Mouse (Mus musculus): ENCODE results near the gene Ano1. TPM values are rescaled to one million over a fixed set of nuclear protein-coding genes. Genes with fewer than 3 reads are reported as not detected.

Gene Ano1
- polyA plus RNA-seq, 1 experiment, result 92.3 TPM

GRCm38 (mm10) chr7:144684947-144685346 lies 66.8 kb downstream of the Ano1 start:
- Histone ChIP-seq H3K4me1 (ENCODE audit: control insufficient read depth, insufficient read depth, low read length) (peaks cover 2% of the 10 kb centered on the region; the same call in 1 of the 2 replicates), H3K4me3 (replicated peaks; ENCODE audit: extremely low read depth, low read depth, low read length) (no peak overlapping the region)
- no peak for TF ChIP-seq CTCF (IDR thresholded peaks at IDR 0.05; ENCODE audit: insufficient read depth, low read length)
- TF ChIP-seq POLR2A (IDR thresholded peaks at IDR 0.05; ENCODE audit: borderline replicate concordance, extremely low read depth, low read depth, low read length), result no peak
- WGBS, result 33% methylated on average over 4 of the region's 4 CpGs
- DNase-seq, result no peak

DNA sequence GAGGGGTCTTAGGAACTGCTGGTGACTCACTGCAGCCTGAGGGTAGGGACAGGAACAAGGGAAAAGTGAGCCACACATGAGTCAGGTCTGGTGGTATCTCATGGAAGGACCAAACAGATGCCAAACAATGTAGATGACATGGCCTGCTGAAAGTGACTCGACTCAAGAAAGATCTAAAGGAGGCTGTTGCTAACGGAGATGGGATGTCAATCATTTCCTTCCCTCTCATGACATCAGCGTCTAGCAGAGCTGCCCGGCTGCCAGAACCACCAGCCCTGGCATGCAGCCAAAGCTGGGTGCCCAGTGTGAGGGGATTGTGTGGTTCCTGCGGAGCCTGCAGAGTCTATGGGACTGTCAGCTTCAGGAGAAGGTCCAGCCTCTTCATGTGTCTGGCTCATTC lies 67.3 kb downstream of the Ano1 start:
- Histone ChIP-seq H3K4me3 (replicated peaks; ENCODE audit: extremely low read depth, low read depth, low read length) (no peak overlapping the region), H3K4me1 (ENCODE audit: control insufficient read depth, insufficient read depth, low read length) (peaks cover 2% of the 10 kb centered on the region; the same call in 1 of the 2 replicates)
- TF ChIP-seq CTCF (IDR thresholded peaks at IDR 0.05; ENCODE audit: insufficient read depth, low read length), result no peak
- no peak for TF ChIP-seq POLR2A (IDR thresholded peaks at IDR 0.05; ENCODE audit: borderline replicate concordance, extremely low read depth, low read depth, low read length)
- 4% methylated on average over 5 of the region's 5 CpGs for WGBS
- peak; percentile 34 for DNase-seq

- peaks cover 2% of the 10 kb centered on the region; the same call in 1 of the 2 replicates for H3K4me1 ChIP-seq (ENCODE audit: control insufficient read depth, insufficient read depth, low read length)
- peak; percentile 27 for DNase-seq
- H3K4me3 ChIP-seq (replicated peaks; ENCODE audit: extremely low read depth, low read depth, low read length), result no peak overlapping the region
- TF ChIP-seq POLR2A (IDR thresholded peaks at IDR 0.05; ENCODE audit: borderline replicate concordance, extremely low read depth, low read depth, low read length) (no peak), CTCF (IDR thresholded peaks at IDR 0.05; ENCODE audit: insufficient read depth, low read length) (no peak)
- WGBS, result 59% methylated on average over 5 of the region's 5 CpGs
Measured at GRCm38 (mm10) chr7:144680096-144680495, 71.7 kb downstream of the Ano1 start.

DNA sequence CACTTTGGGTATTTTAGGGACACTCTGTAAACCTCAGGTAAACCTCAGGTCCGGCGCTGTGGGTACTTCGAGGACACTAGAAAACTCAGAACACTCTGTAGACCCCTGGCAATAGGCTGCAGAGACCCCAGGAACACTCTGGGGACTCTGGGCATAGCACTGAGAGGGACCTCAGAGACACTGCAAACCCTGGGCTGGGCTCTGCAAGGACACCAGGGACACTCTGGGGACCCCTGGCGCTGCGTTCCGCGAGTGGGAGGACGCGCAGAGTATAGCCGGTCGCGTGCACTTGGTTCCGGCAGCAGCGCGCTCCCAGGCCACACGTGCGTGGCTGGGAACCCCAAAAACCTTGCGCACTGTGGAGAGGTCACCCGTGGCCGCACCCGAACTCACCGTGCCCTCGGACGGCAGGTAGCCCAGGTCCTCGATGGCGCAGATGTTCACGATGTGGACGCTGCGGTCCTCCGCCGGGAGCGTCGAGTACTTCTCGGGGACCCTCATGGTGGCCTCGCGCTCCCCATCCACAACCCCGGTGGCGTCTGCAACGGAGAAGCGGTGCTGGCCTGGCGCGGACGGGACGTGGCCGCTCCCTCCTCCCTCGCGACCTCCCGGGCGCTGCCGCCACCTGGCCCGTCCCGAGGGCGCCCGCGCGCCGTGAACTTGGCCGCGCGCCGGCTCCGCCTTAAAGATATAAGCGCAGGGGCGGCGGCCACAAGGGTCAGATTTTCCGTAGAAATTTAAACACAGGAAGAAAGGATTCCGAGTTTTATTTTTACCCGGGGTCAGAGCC lies 73.3 kb downstream of the Ano1 start:
- TF ChIP-seq POLR2A (IDR thresholded peaks at IDR 0.05; ENCODE audit: borderline replicate concordance, extremely low read depth, low read depth, low read length) (0 out of 2 replicates have a peak, but pooled peaks have one; percentile 12), CTCF (IDR thresholded peaks at IDR 0.05; ENCODE audit: insufficient read depth, low read length) (no peak)
- WGBS, result 6% methylated on average over 68 of the region's 68 CpGs
- Histone ChIP-seq H3K4me1 (ENCODE audit: control insufficient read depth, insufficient read depth, low read length) (no peaks in the 10 kb centered on the region), H3K4me3 (replicated peaks; ENCODE audit: extremely low read depth, low read depth, low read length) (peak overlapping the region; percentile 63)
- peak; percentile 63 for DNase-seq

DNA sequence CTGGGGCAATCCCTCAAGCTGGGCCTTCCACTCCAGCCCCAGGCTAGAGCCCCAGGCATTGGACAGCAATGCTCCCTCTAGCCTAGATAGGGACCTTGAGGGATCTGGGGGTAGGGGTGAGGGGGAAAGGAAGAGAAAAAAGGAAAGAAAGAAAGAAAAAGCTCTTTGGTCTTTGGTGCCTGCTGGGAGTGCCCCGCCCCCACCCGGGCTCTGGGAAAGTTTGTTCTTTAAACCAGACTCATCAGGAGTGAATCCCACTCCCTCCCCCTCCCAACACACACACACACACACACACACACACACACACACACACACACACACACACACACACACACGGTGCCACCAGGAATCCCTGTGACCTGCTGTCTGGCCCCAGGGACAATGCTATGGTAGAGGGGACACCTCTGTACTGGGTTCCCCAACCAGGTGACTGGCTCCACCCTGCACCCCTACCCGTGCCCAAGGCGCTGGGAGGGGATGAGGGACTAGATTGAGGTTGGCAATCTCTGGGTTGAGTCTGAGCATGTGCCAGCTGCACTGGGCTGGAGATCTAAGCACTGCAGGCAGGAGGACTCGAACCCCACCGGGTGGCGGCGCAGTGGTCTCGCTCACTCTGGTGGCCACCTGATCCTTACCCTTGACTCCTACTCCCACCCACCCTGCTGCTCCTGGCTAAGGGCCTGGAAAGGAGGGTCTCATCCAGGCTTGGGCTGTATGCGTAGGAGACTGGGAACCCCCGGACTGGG lies 74.3 kb downstream of the Ano1 start:
- TF ChIP-seq CTCF (IDR thresholded peaks at IDR 0.05; ENCODE audit: insufficient read depth, low read length), result no peak
- no peak for TF ChIP-seq POLR2A (IDR thresholded peaks at IDR 0.05; ENCODE audit: borderline replicate concordance, extremely low read depth, low read depth, low read length)
- H3K4me1 ChIP-seq (ENCODE audit: control insufficient read depth, insufficient read depth, low read length), result no peaks in the 10 kb centered on the region
- WGBS, result 65% methylated on average over 12 of the region's 12 CpGs
- no peak for DNase-seq
- peak overlapping the region; percentile 8 for H3K4me3 ChIP-seq (replicated peaks; ENCODE audit: extremely low read depth, low read depth, low read length)

DNA sequence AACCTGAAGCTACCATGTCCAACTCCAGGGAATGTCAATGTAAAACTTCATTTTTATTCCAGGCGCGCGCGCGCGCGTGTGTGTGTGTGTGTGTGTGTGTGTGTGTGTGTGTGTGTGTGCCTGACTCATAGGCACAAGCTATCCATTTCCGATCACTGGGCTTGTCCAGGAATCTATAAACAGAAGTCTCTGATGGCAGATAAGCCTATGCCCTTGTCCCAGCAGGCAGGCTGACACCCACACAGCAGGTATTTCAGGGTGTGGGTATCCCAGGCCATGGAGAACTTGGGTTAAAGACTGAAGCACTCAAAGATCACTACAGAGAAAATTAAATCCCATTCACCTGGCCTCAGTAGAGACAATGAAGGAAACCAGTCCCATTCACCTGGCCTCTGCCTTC lies 76.1 kb downstream of the Ano1 start:
- 92% methylated on average over 8 of the region's 8 CpGs for WGBS

GRCm38 (mm10) chr7:144669895-144670294 lies 81.9 kb downstream of the Ano1 start:
- no peaks in the 10 kb centered on the region for H3K4me1 ChIP-seq (ENCODE audit: control insufficient read depth, insufficient read depth, low read length)
- DNase-seq, result no peak
- WGBS, result 91% methylated on average over 2 of the region's 2 CpGs
- TF ChIP-seq CTCF (IDR thresholded peaks at IDR 0.05; ENCODE audit: insufficient read depth, low read length), result no peak
- TF ChIP-seq POLR2A (IDR thresholded peaks at IDR 0.05; ENCODE audit: borderline replicate concordance, extremely low read depth, low read depth, low read length), result no peak
- no peak overlapping the region for H3K4me3 ChIP-seq (replicated peaks; ENCODE audit: extremely low read depth, low read depth, low read length)

More for the DNA sequence above, 76.1 kb downstream of the Ano1 start:
- TF ChIP-seq CTCF (IDR thresholded peaks at IDR 0.05; ENCODE audit: insufficient read depth, low read length) (no peak), POLR2A (IDR thresholded peaks at IDR 0.05; ENCODE audit: borderline replicate concordance, extremely low read depth, low read depth, low read length) (no peak)
- Histone ChIP-seq H3K4me1 (ENCODE audit: control insufficient read depth, insufficient read depth, low read length) (no peaks in the 10 kb centered on the region), H3K4me3 (replicated peaks; ENCODE audit: extremely low read depth, low read depth, low read length) (no peak overlapping the region)
- DNase-seq, result no peak

DNA sequence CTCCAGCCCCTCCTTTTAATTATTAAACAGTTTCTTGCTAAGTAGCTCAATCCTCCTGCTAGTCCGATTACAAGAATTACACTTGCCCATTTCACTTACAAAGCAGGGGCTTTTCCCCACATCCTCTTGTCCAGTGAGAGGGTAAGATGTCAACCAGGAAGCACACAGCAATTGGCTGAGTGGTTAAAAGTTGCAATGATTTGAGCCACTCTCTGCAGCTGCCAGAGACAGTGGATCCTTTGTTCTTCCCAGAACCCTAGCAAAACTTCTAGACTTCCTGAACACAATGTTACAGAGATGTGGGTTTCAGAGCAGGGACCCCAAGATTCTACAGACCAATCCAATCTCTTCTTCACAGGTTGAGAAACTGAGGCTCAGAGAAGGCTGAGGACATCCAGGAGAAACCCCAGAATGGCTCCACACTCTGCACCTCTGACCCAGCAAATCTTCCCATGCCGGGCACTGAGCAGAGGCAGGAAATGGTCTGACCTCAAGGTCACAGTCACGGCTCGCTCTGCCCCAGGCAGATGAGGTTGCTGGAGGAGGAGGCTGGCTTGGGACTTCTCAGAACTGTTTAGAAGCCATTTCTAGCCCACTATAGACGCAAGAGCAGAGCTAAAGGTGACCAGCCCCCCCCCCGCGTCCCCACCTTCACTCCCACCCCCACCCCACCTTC lies 83.0 kb downstream of the Ano1 start:
- no peak for DNase-seq
- Histone ChIP-seq H3K4me3 (replicated peaks; ENCODE audit: extremely low read depth, low read depth, low read length) (no peak overlapping the region), H3K4me1 (ENCODE audit: control insufficient read depth, insufficient read depth, low read length) (no peaks in the 10 kb centered on the region)
- TF ChIP-seq CTCF (IDR thresholded peaks at IDR 0.05; ENCODE audit: insufficient read depth, low read length) (no peak), POLR2A (IDR thresholded peaks at IDR 0.05; ENCODE audit: borderline replicate concordance, extremely low read depth, low read depth, low read length) (no peak)
- 25% methylated on average over 7 of the region's 7 CpGs for WGBS

GRCm38 (mm10) chr7:144667091-144667490 lies 84.7 kb downstream of the Ano1 start:
- H3K4me1 ChIP-seq (ENCODE audit: control insufficient read depth, insufficient read depth, low read length), result no peaks in the 10 kb centered on the region
- WGBS, result 74% methylated on average over 6 of the region's 6 CpGs
- no peak for TF ChIP-seq POLR2A (IDR thresholded peaks at IDR 0.05; ENCODE audit: borderline replicate concordance, extremely low read depth, low read depth, low read length)
- no peak for TF ChIP-seq CTCF (IDR thresholded peaks at IDR 0.05; ENCODE audit: insufficient read depth, low read length)
- H3K4me3 ChIP-seq (replicated peaks; ENCODE audit: extremely low read depth, low read depth, low read length), result no peak overlapping the region
- DNase-seq, result no peak

Measured in lung, adult 2 months (tissue).